Mouse (Mus musculus) heart, embryonic 10.5 days (tissue): ENCODE measurements around the gene Ahsg. TPM values are rescaled to one million over a fixed set of nuclear protein-coding genes. Genes with fewer than 3 reads are reported as not detected.

Source experiments
- DNase-seq: peaks from one replicate; pipeline ENCODE4 v3.0.0-alpha.2; 2017; ENCODE audit warnings: low spot score
- H3K27ac ChIP-seq: fragments of 300-500 bp; sonication (generic); 2 replicates; pipeline ENCODE4 v1.5.1; 2016; ENCODE audit warnings: mild to moderate bottlenecking
- H3K27me3 ChIP-seq: fragments of 300-500 bp; sonication (generic); 2 replicates; pipeline ENCODE4 v1.6.1; 2016; ENCODE audit warnings: mild to moderate bottlenecking; ENCODE audit not compliant: poor library complexity, insufficient read depth, severe bottlenecking
- H3K36me3 ChIP-seq: fragments of 300-500 bp; sonication (generic); 2 replicates; pipeline ENCODE4 v1.6.1; 2016; ENCODE audit warnings: mild to moderate bottlenecking, moderate library complexity
- H3K4me1 ChIP-seq: fragments of 300-500 bp; sonication (generic); 2 replicates; pipeline ENCODE4 v1.6.1; 2016; ENCODE audit warnings: mild to moderate bottlenecking
- H3K4me3 ChIP-seq: fragments of 300-500 bp; sonication (generic); 2 replicates; pipeline ENCODE4 v1.5.1; 2016; ENCODE audit warnings: mild to moderate bottlenecking, moderate library complexity
- H3K9me3 ChIP-seq: fragments of 300-500 bp; sonication (generic); 2 replicates; pipeline ENCODE4 v1.6.1; 2016; ENCODE audit warnings: mild to moderate bottlenecking, moderate library complexity
- WGBS: fragments of 180-500 bp; shearing (Covaris S2); methylation state at CpG from one replicate; pipeline ENCODE4 v1.1.7; 2016; 5-methylcytosine and 5-hydroxymethylcytosine counted together
- polyA plus RNA-seq: library from polyadenylated mRNA; unstranded; fragments of >200 nt; fragmentation: Nextera tagmentation; extraction: Ambion mirVana; gene quantifications from 2 replicates; pipeline ENCODE4 v1.2.1, GENCODE M21; 2016

Ahsg gene
- polyA plus RNA-seq, 1 experiment from 2014 or later = 0.73 TPM

DNA sequence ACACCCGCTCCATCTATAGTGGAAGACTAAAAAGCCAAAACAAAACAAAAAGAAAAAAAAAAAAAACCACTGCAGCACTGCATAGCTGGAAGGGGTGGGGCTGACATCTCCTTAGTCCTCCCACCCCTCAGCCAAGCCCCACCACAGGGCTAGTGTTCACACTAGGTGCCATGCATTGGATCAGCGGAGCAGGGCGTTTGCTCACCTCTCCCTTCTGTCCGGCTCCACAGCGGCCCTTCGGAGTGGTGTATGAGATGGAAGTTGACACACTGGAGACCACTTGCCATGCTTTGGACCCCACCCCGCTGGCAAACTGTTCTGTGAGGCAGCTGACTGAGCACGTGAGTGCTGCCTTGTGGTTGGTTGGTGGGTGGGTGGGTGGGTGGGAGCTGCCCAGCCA is 3.0 kb downstream of the Ahsg start:
- Histone ChIP-seq H3K27me3 (peaks cover 10% of the 10 kb centered on the region; the same call in 1 of the 2 replicates), H3K4me3 (no peak overlapping the region), H3K4me1 (no peaks in the 10 kb centered on the region), H3K27ac (no peak overlapping the region), H3K9me3 (no peaks in the 10 kb centered on the region), H3K36me3 (no peaks in the 10 kb centered on the region)
- 77% methylated on average over 7 of the region's 8 CpGs for WGBS
- DNase-seq = no peak

DNA sequence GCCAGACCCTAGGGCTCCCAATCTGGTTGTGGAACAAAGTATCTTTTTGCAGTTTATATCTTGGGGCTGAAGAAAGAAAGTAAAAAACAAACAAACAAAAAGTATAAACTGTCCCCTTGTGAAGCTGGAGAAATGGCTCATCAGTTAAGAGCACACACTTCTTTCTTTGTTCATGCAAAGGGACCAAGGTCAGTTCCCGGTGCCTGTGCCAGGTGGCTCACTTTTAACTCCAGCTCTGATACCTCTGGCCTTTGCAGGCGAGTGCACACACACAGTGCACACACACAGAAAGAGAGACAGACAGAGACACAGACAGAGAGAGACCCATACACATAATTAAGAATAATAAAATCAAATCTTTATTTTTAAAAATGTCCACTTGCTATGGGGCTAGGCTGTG is 5.5 kb downstream of the Ahsg start:
- Histone ChIP-seq H3K4me3 (no peak overlapping the region), H3K27me3 (0 out of 2 replicates have a peak, but pooled peaks cover 1% of the 10 kb centered on the region), H3K4me1 (no peaks in the 10 kb centered on the region), H3K27ac (no peak overlapping the region), H3K9me3 (no peaks in the 10 kb centered on the region), H3K36me3 (no peaks in the 10 kb centered on the region)
- WGBS = 75% methylated on average over 2 of the region's 2 CpGs
- no peak for DNase-seq

DNA sequence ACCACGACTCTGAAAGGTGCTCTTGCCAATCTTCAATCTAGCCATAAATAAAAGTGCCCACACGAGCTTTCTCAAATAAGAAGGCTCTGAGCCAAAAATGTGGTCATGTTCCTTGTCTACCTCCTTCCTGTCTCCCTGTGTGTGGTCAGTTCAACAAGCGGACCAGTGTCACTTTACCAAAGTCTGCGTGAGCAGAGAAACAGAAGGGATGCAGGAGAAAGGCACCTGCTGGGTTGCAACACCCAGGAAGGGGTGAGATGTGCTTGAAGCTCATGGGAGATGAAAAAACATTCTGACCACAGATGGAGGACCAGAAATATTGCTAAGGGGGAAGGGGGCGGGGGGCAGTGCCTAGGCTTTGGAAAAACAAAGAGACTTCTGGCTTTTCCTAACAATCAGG is 8.3 kb downstream of the Ahsg start:
- Histone ChIP-seq H3K27me3 (no peaks in the 10 kb centered on the region), H3K4me1 (no peaks in the 10 kb centered on the region), H3K27ac (no peak overlapping the region), H3K36me3 (no peaks in the 10 kb centered on the region), H3K9me3 (no peaks in the 10 kb centered on the region), H3K4me3 (no peak overlapping the region)
- 69% methylated on average over 5 of the region's 5 CpGs for WGBS
- DNase-seq = no peak

DNA sequence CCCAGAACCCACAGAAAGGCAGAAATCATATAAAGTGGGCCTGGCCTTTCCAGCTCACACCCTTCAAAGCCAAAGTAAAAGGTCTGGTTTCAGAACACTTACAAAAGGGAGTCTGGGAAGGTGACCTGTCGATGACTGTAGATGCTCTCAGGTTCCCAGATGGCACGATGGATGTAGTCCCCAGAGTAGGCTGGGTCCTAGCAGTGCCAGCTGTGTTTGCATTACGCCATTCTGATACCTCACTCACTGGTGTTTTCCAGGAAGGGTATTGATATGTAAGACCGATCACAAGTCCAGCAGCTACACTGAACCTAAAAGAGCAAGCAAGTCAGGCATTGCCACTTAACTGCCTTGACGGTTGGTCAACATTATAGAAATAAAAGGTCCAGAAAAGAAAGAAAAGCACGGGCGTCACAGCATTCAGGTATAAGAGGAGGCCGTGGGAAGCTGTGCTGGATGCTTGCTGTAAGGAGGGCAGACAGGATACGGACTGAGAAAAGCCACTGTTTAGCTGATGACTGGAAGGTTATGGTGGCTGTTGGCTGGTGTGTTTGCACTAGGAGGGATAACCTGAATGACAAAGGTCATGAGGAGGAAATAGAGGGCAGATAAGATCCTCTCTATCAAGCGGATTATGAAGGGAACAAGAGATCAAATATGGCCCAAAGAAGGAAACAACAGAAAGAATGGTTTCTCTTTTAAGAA is 8.9 kb downstream of the Ahsg start:
- no peak overlapping the region for H3K27ac ChIP-seq
- no peak overlapping the region for H3K4me3 ChIP-seq

DNA sequence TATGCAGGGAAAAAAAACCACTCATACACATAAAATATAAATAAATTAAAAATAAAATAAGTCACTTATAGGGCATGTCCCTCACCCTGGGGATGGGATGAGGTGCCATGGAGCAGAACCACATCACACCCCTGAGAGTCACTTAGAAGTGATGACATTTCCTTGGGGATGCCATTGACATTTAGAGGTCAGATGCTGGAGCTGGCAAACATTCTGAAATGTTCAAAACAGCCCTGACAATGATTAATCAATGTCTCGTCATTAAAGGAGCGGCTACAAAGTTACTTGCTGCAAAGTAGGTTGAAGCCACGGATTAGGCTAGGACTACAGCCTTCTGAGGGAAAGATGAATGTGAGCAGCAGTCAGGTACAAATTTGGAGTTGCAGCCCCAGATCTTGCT is 10.2 kb downstream of the Ahsg start:
- DNase-seq = no peak
- Histone ChIP-seq H3K36me3 (no peaks in the 10 kb centered on the region), H3K9me3 (no peaks in the 10 kb centered on the region), H3K4me1 (no peaks in the 10 kb centered on the region), H3K27me3 (no peaks in the 10 kb centered on the region), H3K27ac (no peak overlapping the region), H3K4me3 (no peak overlapping the region)
- 70% methylated on average over 3 of the region's 3 CpGs for WGBS

More for the DNA sequence above, 8.9 kb downstream of the Ahsg start:
- no peaks in the 10 kb centered on the region for H3K36me3 ChIP-seq
- 81% methylated on average over 10 of the region's 10 CpGs for WGBS
- no peaks in the 10 kb centered on the region for H3K4me1 ChIP-seq
- no peaks in the 10 kb centered on the region for H3K27me3 ChIP-seq
- no peaks in the 10 kb centered on the region for H3K9me3 ChIP-seq
- DNase-seq = no peak

DNA sequence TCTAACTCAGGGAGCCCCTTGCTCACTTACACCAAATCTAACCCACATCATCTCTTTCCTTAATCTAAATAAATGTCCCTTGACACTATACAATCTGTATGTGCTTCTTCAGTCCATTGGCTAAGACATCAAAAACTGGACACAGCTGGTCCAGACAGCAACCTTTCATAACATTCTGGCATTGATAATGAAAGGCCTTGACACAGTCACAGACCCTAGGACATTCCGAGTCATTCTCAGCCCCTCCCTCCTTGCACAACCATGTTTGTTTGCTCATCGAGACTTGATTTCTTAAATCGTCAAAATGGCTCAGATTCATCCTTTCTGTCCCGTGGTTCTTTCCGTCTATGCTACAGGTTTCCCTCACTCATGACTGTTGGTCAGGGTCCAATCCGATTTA is 18.2 kb downstream of the Ahsg start:
- DNase-seq = no peak
- Histone ChIP-seq H3K36me3 (no peaks in the 10 kb centered on the region), H3K27me3 (no peaks in the 10 kb centered on the region), H3K27ac (no peak overlapping the region), H3K9me3 (no peaks in the 10 kb centered on the region), H3K4me3 (no peak overlapping the region), H3K4me1 (no peaks in the 10 kb centered on the region)
- 82% methylated on average over 6 of the region's 6 CpGs for WGBS

DNA sequence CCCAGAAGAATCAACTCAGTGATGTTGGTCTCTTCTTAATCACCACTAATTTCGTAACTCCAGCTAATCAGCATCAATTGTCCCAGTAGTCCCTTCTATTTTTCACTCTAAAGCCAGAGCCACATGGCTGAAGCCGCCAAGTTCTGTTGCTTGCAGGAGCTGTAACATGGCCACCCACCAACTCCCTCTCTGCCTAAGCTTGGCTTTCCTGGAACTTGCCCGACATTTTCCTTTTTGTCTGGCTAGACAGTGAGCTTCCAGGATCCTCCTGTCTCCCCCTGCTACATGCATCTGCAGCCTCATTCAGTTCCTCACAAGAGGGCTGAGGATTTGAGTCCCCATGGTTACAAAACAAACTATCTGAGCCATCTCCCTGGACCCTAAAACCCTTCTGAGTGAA is 20.9 kb downstream of the Ahsg start:
- no peaks in the 10 kb centered on the region for H3K4me1 ChIP-seq
- 70% methylated on average over 3 of the region's 3 CpGs for WGBS
- 0 out of 2 replicates have a peak, but pooled peaks cover 2% of the 10 kb centered on the region for H3K9me3 ChIP-seq
- DNase-seq = no peak
- no peak overlapping the region for H3K27ac ChIP-seq
- H3K27me3 ChIP-seq = no peaks in the 10 kb centered on the region
- H3K4me3 ChIP-seq = no peak overlapping the region
- H3K36me3 ChIP-seq = no peaks in the 10 kb centered on the region

DNA sequence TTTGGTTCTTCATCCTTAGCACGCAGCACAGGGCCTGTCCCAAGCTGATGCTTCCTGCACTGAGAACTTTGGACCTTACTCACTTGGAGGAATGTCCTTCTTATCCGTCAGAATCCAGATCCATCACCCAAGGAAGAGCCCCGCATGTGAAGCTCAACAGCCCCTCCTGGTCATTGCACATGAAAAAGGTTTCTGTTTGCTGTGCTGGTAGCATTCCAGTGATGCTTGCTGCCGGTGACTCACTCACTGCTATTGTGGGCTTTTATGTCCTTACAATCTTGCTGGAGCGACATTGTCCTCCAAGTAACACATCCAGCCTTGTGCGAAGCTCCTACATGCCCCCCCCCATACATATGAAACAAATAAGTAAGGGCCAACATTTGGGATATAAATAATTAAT is 21.8 kb downstream of the Ahsg start:
- 65% methylated on average over 6 of the region's 6 CpGs for WGBS
- Histone ChIP-seq H3K27me3 (no peaks in the 10 kb centered on the region), H3K9me3 (0 out of 2 replicates have a peak, but pooled peaks cover 2% of the 10 kb centered on the region)

DNA sequence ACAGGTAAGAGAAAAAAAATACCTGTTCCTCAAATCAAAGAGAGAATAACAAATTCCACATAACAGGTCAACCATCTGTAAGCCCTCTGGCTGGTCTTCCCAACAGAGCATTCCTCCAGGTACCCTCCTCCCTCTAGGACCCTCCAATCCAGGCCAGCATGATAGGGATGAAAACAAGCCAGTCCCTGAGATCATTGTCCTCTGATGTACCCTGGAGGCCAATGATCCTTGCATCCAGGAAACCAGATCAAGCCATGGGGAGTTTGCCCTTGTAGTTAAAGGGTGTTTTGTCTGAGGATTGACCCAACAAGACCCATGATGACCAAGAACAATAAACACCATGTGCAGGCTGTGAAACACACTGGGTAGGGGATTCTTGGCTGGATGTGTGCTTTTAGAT is 23.2 kb downstream of the Ahsg start:
- Histone ChIP-seq H3K36me3 (no peaks in the 10 kb centered on the region), H3K4me3 (no peak overlapping the region), H3K4me1 (no peaks in the 10 kb centered on the region), H3K27me3 (no peaks in the 10 kb centered on the region), H3K27ac (no peak overlapping the region), H3K9me3 (0 out of 2 replicates have a peak, but pooled peaks cover 2% of the 10 kb centered on the region)
- DNase-seq = no peak

More for the DNA sequence above, 21.8 kb downstream of the Ahsg start:
- Histone ChIP-seq H3K27ac (no peak overlapping the region), H3K36me3 (no peaks in the 10 kb centered on the region), H3K4me1 (no peaks in the 10 kb centered on the region), H3K4me3 (no peak overlapping the region)
- DNase-seq = no peak

DNA sequence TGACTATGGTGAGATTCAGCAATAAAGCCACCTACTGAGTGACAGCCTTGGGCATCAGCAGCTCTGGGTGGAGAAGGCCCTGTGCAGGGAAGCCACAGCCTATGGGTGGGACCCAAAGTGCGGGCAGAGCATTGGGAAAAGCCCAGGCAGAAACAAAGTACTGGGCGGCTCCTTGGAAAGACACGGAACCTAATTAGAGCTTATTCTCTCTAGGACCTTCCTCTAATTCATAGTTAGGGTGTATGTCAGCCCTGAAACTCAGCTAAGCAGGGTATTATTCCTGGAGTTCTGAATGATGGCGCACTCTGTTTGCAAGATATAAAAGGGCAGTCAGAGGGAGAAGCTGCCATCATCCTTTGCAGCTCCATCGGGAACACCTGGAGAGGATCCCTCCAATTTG is 27.0 kb downstream of the Ahsg start, which contains the start of gene Fetub:
Fetub (plus strand) TSS at position 301 of the 400 bp plus-strand sequence.
- Histone ChIP-seq H3K4me3 (no peak within 1 kb of the TSS), H3K36me3 (no peaks in the 10 kb centered on the region), H3K4me1 (peaks cover 3% of the 10 kb centered on the region; the same call in 1 of the 2 replicates), H3K27ac (no peak within 1 kb of the TSS), H3K27me3 (no peaks in the 10 kb centered on the region), H3K9me3 (0 out of 2 replicates have a peak, but pooled peaks cover 2% of the 10 kb centered on the region)
- DNase-seq = no peak
- 82% methylated on average over 5 of the region's 5 CpGs for WGBS

DNA sequence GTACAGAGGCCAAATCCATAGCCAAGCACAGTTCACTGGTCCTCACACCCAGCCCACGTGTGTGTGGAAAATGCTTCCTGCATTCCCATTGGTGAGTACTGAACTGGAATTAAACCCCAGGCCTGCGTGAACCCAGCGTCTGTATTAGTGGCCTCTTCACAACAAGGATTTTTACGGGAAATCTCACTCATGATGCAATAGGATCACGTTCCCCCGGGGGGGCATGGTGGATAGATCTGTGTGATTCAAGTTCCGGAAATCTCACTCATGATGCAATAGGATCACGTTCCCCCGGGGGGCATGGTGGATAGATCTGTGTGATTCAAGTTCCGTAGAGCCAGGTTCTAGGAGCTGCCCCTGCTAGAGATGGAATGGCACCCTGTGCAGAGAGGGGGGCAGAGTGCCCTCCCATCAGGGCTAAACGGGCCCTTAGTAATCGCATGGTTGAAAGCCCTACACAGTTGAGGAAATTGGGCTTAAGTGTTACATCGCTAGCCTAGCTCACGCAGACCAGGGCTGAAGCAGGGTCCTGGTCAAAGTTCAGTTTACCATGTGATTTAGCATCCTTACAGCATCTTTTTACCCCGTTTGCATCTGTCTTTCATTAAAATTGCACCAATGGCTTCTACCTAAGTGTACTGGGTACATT is 27.7 kb downstream of the Ahsg start:
- WGBS = 80% methylated on average over 15 of the region's 15 CpGs
- Histone ChIP-seq H3K27ac (no peak overlapping the region), H3K9me3 (0 out of 2 replicates have a peak, but pooled peaks cover 2% of the 10 kb centered on the region), H3K4me3 (no peak overlapping the region), H3K36me3 (no peaks in the 10 kb centered on the region), H3K27me3 (no peaks in the 10 kb centered on the region), H3K4me1 (peaks cover 3% of the 10 kb centered on the region; the same call in 1 of the 2 replicates)
- DNase-seq = no peak

DNA sequence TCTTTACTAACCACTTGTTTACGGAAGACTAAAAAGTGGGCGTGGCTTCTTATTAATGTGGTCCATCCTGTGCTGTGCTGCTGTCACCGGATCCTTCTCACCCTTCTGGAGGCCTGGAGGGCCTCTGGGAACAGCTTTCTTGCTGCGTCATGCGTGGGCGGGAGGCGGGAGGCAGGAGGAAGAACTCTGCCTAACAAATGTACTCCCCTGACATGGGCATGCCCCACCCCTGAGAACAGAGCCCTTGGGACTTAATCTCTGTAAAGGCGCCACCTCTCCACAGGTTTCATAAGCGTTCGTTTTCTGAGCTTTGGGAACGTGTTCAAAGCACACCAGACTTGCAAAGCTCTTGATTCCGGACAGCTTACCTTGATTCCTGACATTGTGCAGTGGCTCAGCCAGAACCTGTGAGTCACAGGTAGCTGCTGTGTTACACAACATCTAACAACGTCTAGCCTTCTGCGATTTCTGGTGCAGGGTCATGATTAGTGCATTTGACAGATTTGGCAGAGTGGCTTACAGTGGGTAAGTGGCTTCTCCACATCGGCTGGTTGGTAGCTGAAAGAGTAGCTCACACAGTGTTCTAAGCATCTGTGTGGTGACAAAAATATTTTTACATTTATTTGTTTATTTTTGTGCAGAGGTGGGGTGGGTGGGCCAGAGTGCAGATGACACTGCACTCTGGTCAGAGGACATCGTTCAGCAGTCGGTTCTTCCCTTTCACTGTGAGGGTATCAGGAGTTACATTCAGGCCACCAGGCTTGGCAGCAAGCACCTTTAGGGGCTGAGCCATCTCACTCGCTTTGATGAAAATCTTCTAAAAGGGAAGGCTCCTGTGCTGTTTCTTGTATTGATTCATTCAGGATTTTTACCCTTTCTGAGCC is 29.1 kb downstream of the Ahsg start:
- Histone ChIP-seq H3K4me3 (no peak overlapping the region), H3K27ac (no peak overlapping the region), H3K36me3 (no peaks in the 10 kb centered on the region), H3K4me1 (peaks cover 3% of the 10 kb centered on the region; the same call in 1 of the 2 replicates), H3K9me3 (0 out of 2 replicates have a peak, but pooled peaks cover 2% of the 10 kb centered on the region), H3K27me3 (no peaks in the 10 kb centered on the region)
- 52% methylated on average over 18 of the region's 18 CpGs for WGBS
- no peak for DNase-seq

DNA sequence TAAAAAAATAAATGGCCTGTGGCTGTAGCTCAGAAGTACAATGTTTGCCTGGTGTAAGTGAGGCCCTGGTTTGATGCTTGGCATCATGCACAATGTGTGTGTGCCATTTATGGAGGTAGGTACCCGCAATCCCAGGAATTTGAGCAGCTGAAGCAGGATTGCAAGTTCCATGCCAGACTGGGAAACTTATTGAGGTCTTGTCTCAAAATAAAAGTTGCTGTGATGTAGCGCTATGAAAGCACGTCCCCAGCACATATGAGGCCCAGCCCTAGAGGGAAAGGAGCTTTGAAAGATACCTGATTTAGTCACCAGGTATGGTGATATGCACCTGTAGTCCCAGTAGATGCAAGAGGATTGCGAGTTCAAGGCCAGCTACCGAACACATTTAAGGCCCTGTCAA is 30.7 kb downstream of the Ahsg start:
- no peak overlapping the region for H3K27ac ChIP-seq
- H3K36me3 ChIP-seq = no peaks in the 10 kb centered on the region
- H3K4me1 ChIP-seq = peaks cover 3% of the 10 kb centered on the region; the same call in 1 of the 2 replicates
- H3K9me3 ChIP-seq = no peaks in the 10 kb centered on the region
- 91% methylated on average over 5 of the region's 5 CpGs for WGBS
- no peak for DNase-seq
- H3K27me3 ChIP-seq = no peaks in the 10 kb centered on the region
- no peak overlapping the region for H3K4me3 ChIP-seq
